Mouse (Mus musculus) limb, embryonic 14.5 days (tissue): Measurements from ENCODE around the gene Sdf4. TPM values are rescaled to one million over a fixed set of nuclear protein-coding genes. Genes with fewer than 3 reads are reported as not detected.

ENCODE experiments used
- ATAC-seq: fragments of 200-750 bp; cut with Nextera tagmentation; 2 replicates; pipeline ENCODE4 v1.8.0; 2017; ENCODE audit warnings: low read depth, moderate number of reproducible peaks, moderate TSS enrichment; ENCODE audit not compliant: low FRiP score
- DNase-seq: peaks from one replicate; pipeline ENCODE4 v3.0.0-alpha.2; 2015; ENCODE audit warnings: low spot score
- H3K27ac ChIP-seq: fragments of 300-500 bp; sonication (generic); replicated peaks from 2 replicates; pipeline ENCODE4 v1.5.1; 2014; ENCODE audit warnings: low read depth, mild to moderate bottlenecking, low read length, moderate library complexity, mixed read lengths
- H3K27me3 ChIP-seq: fragments of 300-500 bp; sonication (generic); 2 replicates; pipeline ENCODE4 v1.6.1; 2014; ENCODE audit warnings: low read length, mixed read lengths; ENCODE audit not compliant: control insufficient read depth, insufficient read depth
- H3K36me3 ChIP-seq: fragments of 300-500 bp; sonication (generic); 2 replicates; pipeline ENCODE4 v1.6.1; 2014; ENCODE audit warnings: mild to moderate bottlenecking, low read length, moderate library complexity, mixed read lengths; ENCODE audit not compliant: control insufficient read depth, insufficient read depth
- H3K4me1 ChIP-seq: fragments of 300-500 bp; sonication (generic); 2 replicates; pipeline ENCODE4 v1.6.1; 2014; ENCODE audit warnings: antibody characterized with exemption, low read length, mixed read lengths; ENCODE audit not compliant: control insufficient read depth, insufficient read depth
- H3K4me2 ChIP-seq: fragments of 300-500 bp; sonication (generic); replicated peaks from 2 replicates; pipeline ENCODE4 v1.6.1; 2014; ENCODE audit warnings: low read depth, mild to moderate bottlenecking, low read length, moderate library complexity; ENCODE audit not compliant: severe bottlenecking
- H3K4me3 ChIP-seq: fragments of 300-500 bp; sonication (generic); replicated peaks from 2 replicates; pipeline ENCODE4 v1.5.1; 2014; ENCODE audit warnings: low read length
- H3K9ac ChIP-seq: fragments of 300-500 bp; sonication (generic); 2 replicates; pipeline ENCODE4 v1.6.1; 2014; ENCODE audit warnings: mild to moderate bottlenecking, low read depth, low read length, moderate library complexity; ENCODE audit not compliant: severe bottlenecking
- H3K9me3 ChIP-seq: fragments of 300-500 bp; sonication (generic); 2 replicates; pipeline ENCODE4 v1.6.1; 2016; ENCODE audit warnings: low read length; ENCODE audit not compliant: control insufficient read depth
- POLR2A ChIP-seq: fragments of 200-500 bp; IDR thresholded peaks from 2 replicates; pipeline ENCODE4 v1.8.0; 2012; ENCODE audit warnings: inconsistent platforms, mild to moderate bottlenecking, moderate library complexity, borderline replicate concordance; ENCODE audit not compliant: insufficient read depth, insufficient read length; ENCODE audit errors: extremely low read depth
- WGBS: fragments of 180-500 bp; shearing (Covaris S2); extraction: QIAGEN DNeasy Blood & Tissue Kit; methylation state at CpG from one replicate; pipeline ENCODE4 v1.1.7; 2014; 5-methylcytosine and 5-hydroxymethylcytosine counted together
- polyA plus RNA-seq, 2 experiments: library from polyadenylated mRNA; depleted of rRNA in 1 of 2; stranded (reverse) in 1 of 2; unstranded in 1 of 2; fragments of >200 nt; fragmentation: Nextera tagmentation in 1 of 2; extraction: Ambion mirVana in 1 of 2; gene quantifications; 2 replicates each; pipeline versions ENCODE4 v1.2.1 to v1.2.3; 2012 to 2014

Sdf4 gene
- polyA plus RNA-seq, 2 experiments = 74.5 to 171 TPM

DNA sequence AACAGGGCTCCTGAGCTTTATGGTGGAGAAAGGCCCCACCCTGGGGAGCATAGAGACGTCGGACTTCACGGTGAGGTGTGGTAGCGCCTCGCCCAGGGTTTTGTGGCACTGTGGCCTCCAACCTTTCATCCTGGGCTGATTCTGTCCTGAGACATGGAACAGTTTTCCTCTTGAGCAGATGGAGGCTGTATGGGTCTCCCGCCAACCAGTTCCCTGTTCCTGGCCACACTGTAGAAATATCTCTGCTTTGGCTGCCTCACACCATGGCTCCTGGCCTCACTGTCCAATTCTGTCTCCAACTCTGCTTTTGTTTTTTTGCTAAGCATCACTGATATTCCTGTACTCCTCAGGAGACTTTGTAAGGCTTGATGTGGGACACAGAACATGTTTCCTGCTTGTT, 37.2 kb upstream of the Sdf4 start:
- DNase-seq (no peak), ATAC-seq (no peak)
- no peak overlapping the region for H3K27ac ChIP-seq
- H3K4me3 ChIP-seq = no peak overlapping the region
- no peak for TF ChIP-seq POLR2A
- H3K9me3 ChIP-seq = no peaks in the 10 kb centered on the region
- no peak overlapping the region for H3K4me2 ChIP-seq
- no peak overlapping the region for H3K9ac ChIP-seq
- peaks cover 82% of the 10 kb centered on the region for H3K36me3 ChIP-seq
- H3K27me3 ChIP-seq = no peaks in the 10 kb centered on the region
- 94% methylated on average over 6 of the region's 6 CpGs for WGBS
- no peaks in the 10 kb centered on the region for H3K4me1 ChIP-seq

- ATAC-seq = peak; percentile 60; the same call in 1 of the 2 replicates
- peaks cover 50% of the 10 kb centered on the region for H3K36me3 ChIP-seq
- peaks cover 12% of the 10 kb centered on the region; the same call in 1 of the 2 replicates for H3K4me1 ChIP-seq
- H3K27me3 ChIP-seq = no peaks in the 10 kb centered on the region
- TF ChIP-seq POLR2A = no peak
- 13% methylated on average over 5 of the region's 5 CpGs for WGBS
- no peaks in the 10 kb centered on the region for H3K9me3 ChIP-seq
- peak; percentile 86 for DNase-seq
- H3K4me3 ChIP-seq = no peak overlapping the region
- H3K27ac ChIP-seq = no peak overlapping the region
- no peak overlapping the region for H3K4me2 ChIP-seq
- no peak overlapping the region for H3K9ac ChIP-seq
Measured at GRCm38 (mm10) chr4:155959275-155959674, 33.4 kb upstream of the Sdf4 start.

DNA sequence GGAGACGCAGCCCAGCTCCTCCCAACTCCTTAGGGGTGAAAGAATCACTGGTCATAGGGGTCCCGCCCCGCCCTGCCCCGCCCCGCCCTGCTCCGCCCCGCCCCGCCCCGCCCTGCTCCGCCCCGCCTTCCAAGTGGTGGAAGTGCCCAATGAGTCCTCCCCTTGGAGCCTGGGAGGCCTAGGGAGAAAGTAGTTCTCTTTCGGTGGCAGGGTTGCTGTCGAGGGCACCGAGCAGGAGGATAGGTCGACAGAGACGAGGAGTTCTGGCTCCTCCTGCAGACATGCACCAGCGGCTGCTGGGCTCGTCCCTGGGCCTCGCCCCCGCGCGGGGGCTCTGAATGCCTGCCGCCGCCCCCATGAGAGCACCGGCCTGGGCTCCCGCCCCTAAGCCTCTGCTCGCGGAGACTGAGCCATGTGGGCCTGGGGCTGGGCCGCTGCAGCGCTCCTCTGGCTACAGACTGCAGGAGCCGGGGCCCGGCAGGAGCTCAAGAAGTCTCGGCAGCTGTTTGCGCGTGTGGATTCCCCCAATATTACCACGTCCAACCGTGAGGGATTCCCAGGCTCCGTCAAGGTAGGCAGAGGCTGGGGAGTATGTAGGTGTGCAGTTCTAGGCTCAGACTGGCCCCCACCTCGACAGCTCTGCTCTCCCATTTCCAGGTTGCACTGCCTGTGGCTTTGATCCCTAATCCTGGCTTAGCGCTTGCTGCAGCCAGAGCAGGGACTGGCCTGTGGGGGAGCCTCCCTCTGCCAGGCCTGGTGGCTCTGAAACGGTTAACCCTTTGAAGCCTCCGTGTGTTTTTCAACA, 30.3 kb upstream of the Sdf4 start, which contains the start of gene C1qtnf12:
Gene C1qtnf12, plus strand, starts transcription at position 152 of the 805 bp plus-strand sequence.
- TF ChIP-seq POLR2A = no peak
- WGBS = 0% methylated on average over 24 of the region's 42 CpGs
- Histone ChIP-seq H3K27ac (peak within 1 kb of the TSS; percentile 63), H3K4me1 (peaks cover 12% of the 10 kb centered on the region; the same call in 1 of the 2 replicates), H3K27me3 (no peaks in the 10 kb centered on the region), H3K4me2 (peak within 1 kb of the TSS; percentile 94), H3K4me3 (peak within 1 kb of the TSS; percentile 59), H3K9ac (peak within 1 kb of the TSS; percentile 66), H3K36me3 (peaks cover 48% of the 10 kb centered on the region), H3K9me3 (no peaks in the 10 kb centered on the region)
- DNase-seq (peak; percentile 31), ATAC-seq (peak; percentile 78)

- Histone ChIP-seq H3K4me2 (peak overlapping the region; percentile 94), H3K4me1 (peaks cover 12% of the 10 kb centered on the region; the same call in 1 of the 2 replicates), H3K9me3 (no peaks in the 10 kb centered on the region), H3K36me3 (peaks cover 41% of the 10 kb centered on the region), H3K4me3 (peak overlapping the region; percentile 59), H3K27me3 (no peaks in the 10 kb centered on the region), H3K27ac (no peak overlapping the region), H3K9ac (peak overlapping the region; percentile 66)
- no peak for ATAC-seq
- 42% methylated on average over 7 of the region's 7 CpGs for WGBS
- no peak for TF ChIP-seq POLR2A
- no peak for DNase-seq
Measured at GRCm38 (mm10) chr4:155963106-155963505, 29.6 kb upstream of the Sdf4 start.

- TF ChIP-seq POLR2A = no peak
- WGBS = 95% methylated on average over 11 of the region's 11 CpGs
Measured at GRCm38 (mm10) chr4:155964396-155964795, 28.3 kb upstream of the Sdf4 start.

More at GRCm38 (mm10) chr4:155964396-155964795, 28.3 kb upstream of the Sdf4 start:
- H3K4me1 ChIP-seq = peaks cover 12% of the 10 kb centered on the region; the same call in 1 of the 2 replicates
- H3K36me3 ChIP-seq = peaks cover 31% of the 10 kb centered on the region
- H3K4me2 ChIP-seq = no peak overlapping the region
- no peak overlapping the region for H3K4me3 ChIP-seq
- no peaks in the 10 kb centered on the region for H3K9me3 ChIP-seq
- no peak for DNase-seq
- no peak overlapping the region for H3K9ac ChIP-seq
- no peak for ATAC-seq
- H3K27ac ChIP-seq = no peak overlapping the region
- H3K27me3 ChIP-seq = no peaks in the 10 kb centered on the region
